Mouse (Mus musculus) adrenal gland, adult (tissue): ENCODE results near the gene Gga2.

Source experiments
- DNase-seq, 2 experiments: peaks; one replicate each; pipeline ENCODE4 v3.0.0; 2022 to 2023; ENCODE audit warnings: low spot score in 1 of 2; ENCODE audit not compliant: inconsistent age in 2 of 2

Gga2 gene

GRCm38 (mm10) chr7:121938124-121938891, 82.7 kb downstream of the Gga2 start:
- no peak for DNase-seq

- DNase-seq: no peak
Observed at GRCm38 (mm10) chr7:121936861-121937630, 84.0 kb downstream of the Gga2 start.
